In genomic region chr17:46829856-46830535, GRCm38 (mm10) we compare ENCODE assay signal across 15 mouse cellular contexts. TPM values are rescaled to one million over a fixed set of nuclear protein-coding genes. Genes with fewer than 3 reads are reported as not detected.
DNase-seq lines count a peak whose midpoint lies in the region; ATAC-seq and TF ChIP-seq lines count a peak whose summit lies in the region.
"Had no signal": no experiment of that assay in that cellular context is flagged by ENCODE, and none has a peak within 500 bp of the region (broad histone marks: within the 10 kb centered on the region; RNA-seq: fewer than 3 reads in every experiment).

No protein-coding gene starts in this region.

- peaks cover 15 to 39% of the 10 kb centered on the region in 2 experiments for H3K36me3 ChIP-seq in CH12.LX (replicated peaks in 1 of 2; ENCODE audit: control insufficient read depth in 1 of 2, insufficient read depth in 1 of 2, low read length in 1 of 2)

- peak; percentile 52 to 65 for DNase-seq in kidney, postnatal 36 days
- DNase-seq in kidney, adult 18-20 months: no peak
- peak; percentile 76 for DNase-seq in CH12.LX (ENCODE audit: extremely low read depth)
- DNase-seq in adrenal gland, postnatal 14 days: no peak
- DNase-seq: heart, adult 11 months; lung, adult 18-20 months had no signal

- H3K27ac ChIP-seq in CH12.LX (ENCODE audit: insufficient read depth, low read depth): peak overlapping the region; percentile 67
- H3K27ac ChIP-seq: hindbrain, embryonic 10.5 days; kidney, embryonic 15.5 days; left cerebral cortex, adult 2 months; midbrain, embryonic 10.5 days had no signal

- no peaks in the 10 kb centered on the region for H3K79me2 ChIP-seq in CH12.LX (replicated peaks; ENCODE audit: control insufficient read depth, extremely low read depth, insufficient read depth, poor library complexity, severe bottlenecking)

- peaks cover under 1% of the 10 kb centered on the region for H3K9me3 ChIP-seq in CH12.LX (replicated peaks; ENCODE audit: low read length)
- H3K9me3 ChIP-seq: G1E; hindbrain, embryonic 10.5 days; kidney, embryonic 15.5 days; midbrain, embryonic 10.5 days had no signal

- no peaks in the 10 kb centered on the region for H3K27me3 ChIP-seq in CH12.LX (replicated peaks)
- H3K27me3 ChIP-seq: kidney, embryonic 15.5 days had no signal

- in situ Hi-C loops in CH12.LX (cut with MboI; ENCODE audit: low pct_ligation_motif_present, low pct_unique_long_range_greater_than_20kb, low sequenced_read_pairs): no loop called here

- peak overlapping the region; percentile 73 for H3K4me2 ChIP-seq in CH12.LX (ENCODE audit: insufficient read depth, low read depth, poor library complexity, severe bottlenecking)
- H3K4me2 ChIP-seq: kidney, embryonic 15.5 days had no signal

- ATAC-seq in common myeloid progenitor, adult 5-6 weeks (replicated peaks; ENCODE audit: low read depth, poor library complexity, severe bottlenecking): peak; percentile 52
- peak; percentile 65 for ATAC-seq in neutrophil, adult 5-6 weeks (ENCODE audit: extremely low read depth, insufficient number of reproducible peaks, low FRiP score, poor library complexity, severe bottlenecking)
- ATAC-seq in inflammation-experienced regulatory T-cells, adult 6 months: no peak
- ATAC-seq: forebrain, embryonic 16.5 days had no signal

- no peak for TF ChIP-seq CTCF in CH12.LX (conservative IDR thresholded peaks at IDR 0.05 in 1 of 2, IDR thresholded peaks at IDR 0.05 in 1 of 2; ENCODE audit: low read depth in 2 of 2, low read length in 2 of 2)

- peaks cover 10 to 38% of the 10 kb centered on the region in 2 experiments for H3K4me1 ChIP-seq in CH12.LX (ENCODE audit: control insufficient read depth in 1 of 2, insufficient read depth in 2 of 2)
- H3K4me1 ChIP-seq: hindbrain, embryonic 10.5 days had no signal

- no peak overlapping the region for H3K9ac ChIP-seq in CH12.LX (ENCODE audit: insufficient read depth, low read depth)
- H3K9ac ChIP-seq: kidney, embryonic 15.5 days had no signal

- no peak for TF ChIP-seq POLR2A in CH12.LX (IDR thresholded peaks at IDR 0.05; ENCODE audit: low read depth, low read length)

- dilution Hi-C loops in CH12.LX (cut with MboI; ENCODE audit: extremely low pct_ligation_motif_present, extremely low pct_unique_long_range_greater_than_20kb, low sequenced_read_pairs): no loop called here

- TF ChIP-seq RAD21 in CH12.LX (IDR thresholded peaks at IDR 0.05; ENCODE audit: low read depth, low read length): no peak; the same call in 1 of the 2 replicates

- TF ChIP-seq EP300 in CH12.LX (IDR thresholded peaks at IDR 0.05; ENCODE audit: low read length): peak; percentile 93

- H3K4me3 ChIP-seq in CH12.LX (replicated peaks in 1 of 3; ENCODE audit: low read depth in 2 of 3, low read length in 2 of 3, poor library complexity in 1 of 3): no peak overlapping the region
- H3K4me3 ChIP-seq: hindbrain, embryonic 10.5 days; kidney, embryonic 15.5 days; left cerebral cortex, adult 2 months; midbrain, embryonic 10.5 days had no signal

TF ChIP-seq in CH12.LX, 34 proteins besides CTCF, POLR2A, EP300 and RAD21:
- no peak for TF ChIP-seq PAX5 (IDR thresholded peaks at IDR 0.05; ENCODE audit: low read length)
- TF ChIP-seq MAX (IDR thresholded peaks at IDR 0.05; ENCODE audit: low read length): no peak
- TF ChIP-seq UBTF (IDR thresholded peaks at IDR 0.05; ENCODE audit: low read depth, low read length): no peak
- TF ChIP-seq ZNF384 (IDR thresholded peaks at IDR 0.05; ENCODE audit: low read depth, low read length): peak; percentile 20; the same call in 1 of the 2 replicates
- TF ChIP-seq TBP (conservative IDR thresholded peaks at IDR 0.05; ENCODE audit: low read depth, low read length): 0 out of 2 replicates have a peak, but pooled peaks have one; percentile 66
- TF ChIP-seq KAT2A (IDR thresholded peaks at IDR 0.05; ENCODE audit: insufficient replicate concordance, low read length): no peak
- peak; percentile 90 for TF ChIP-seq MEF2A (IDR thresholded peaks at IDR 0.05; ENCODE audit: borderline replicate concordance, low read depth, low read length)
- no peak for TF ChIP-seq TCF12 (IDR thresholded peaks at IDR 0.05; ENCODE audit: low read depth, low read length)
- no peak for TF ChIP-seq USF2 (conservative IDR thresholded peaks at IDR 0.05; ENCODE audit: low read depth, low read length)
- peak; percentile 95 for TF ChIP-seq IRF4 (IDR thresholded peaks at IDR 0.05; ENCODE audit: low read depth, low read length)
- TF ChIP-seq RCOR1 (conservative IDR thresholded peaks at IDR 0.05; ENCODE audit: low read depth, low read length): peak; percentile 46; the same call in 1 of the 2 replicates
- no peak for TF ChIP-seq ZC3H11A (IDR thresholded peaks at IDR 0.05; ENCODE audit: low read depth, low read length)
- no peak for TF ChIP-seq SMC3 (IDR thresholded peaks at IDR 0.05; ENCODE audit: low read depth, low read length)
- peak; percentile 40; the same call in 1 of the 2 replicates for TF ChIP-seq CHD2 (IDR thresholded peaks at IDR 0.05; ENCODE audit: low read length)
- no peak for TF ChIP-seq BHLHE40 (IDR thresholded peaks at IDR 0.05; ENCODE audit: low read depth, low read length)
- no peak for TF ChIP-seq JUND (conservative IDR thresholded peaks at IDR 0.05; ENCODE audit: low read depth, low read length)
- no peak for TF ChIP-seq ELF1 (IDR thresholded peaks at IDR 0.05; ENCODE audit: low read depth, low read length)
- no peak for TF ChIP-seq NELFE (IDR thresholded peaks at IDR 0.05; ENCODE audit: low read depth, low read length)
- peak; percentile 36; the same call in 1 of the 2 replicates for TF ChIP-seq ETS1 (conservative IDR thresholded peaks at IDR 0.05; ENCODE audit: low read depth, low read length)
- TF ChIP-seq SIN3A (IDR thresholded peaks at IDR 0.05; ENCODE audit: low read length): no peak; the same call in 1 of the 2 replicates
- peak; percentile 38; the same call in 1 of the 2 replicates for TF ChIP-seq MYC (IDR thresholded peaks at IDR 0.05; ENCODE audit: low read depth, low read length)
- TF ChIP-seq MAFK (IDR thresholded peaks at IDR 0.05; ENCODE audit: insufficient replicate concordance, low read length): no peak
- TF ChIP-seq NRF1 (IDR thresholded peaks at IDR 0.05; ENCODE audit: low read depth, low read length): no peak
- TF ChIP-seq GABPA (IDR thresholded peaks at IDR 0.05; ENCODE audit: insufficient replicate concordance, low read depth, low read length): no peak
- no peak for TF ChIP-seq JUN (IDR thresholded peaks at IDR 0.05; ENCODE audit: insufficient read depth, low read depth, low read length)
- TF ChIP-seq ZKSCAN1 (IDR thresholded peaks at IDR 0.05; ENCODE audit: borderline replicate concordance, low read depth, low read length): no peak
- no peak for TF ChIP-seq POLR2AphosphoS2 (IDR thresholded peaks at IDR 0.05; ENCODE audit: low read depth, low read length)

RNA-seq across cellular contexts. Expression of gene Bicral, which starts 28.3 kb away (rescaled TPM):
- total RNA-seq in CH12.LX (2012; rRNA removed): 7.1 and 7.4 TPM in 2 replicates
- total RNA-seq in CH12.LX (2014; rRNA removed): 2.4 and 3.0 TPM in 2 replicates
- polyA plus RNA-seq in CH12.LX (2012; ENCODE audit: insufficient read length, low read depth): 5.0 and 5.9 TPM in 2 replicates
- 43.2 and 55.4 TPM in 2 replicates for total RNA-seq in common myeloid progenitor, adult 5-6 weeks (2017)
- total RNA-seq in neutrophil, adult 5-6 weeks (2017): 41.3 and 43.6 TPM in 2 replicates
- total RNA-seq in adrenal gland, postnatal 14 days (2021): 19.4 and 20.1 TPM in 2 replicates
- 1 to 10 TPM; 7.6 to 9.2 (median 9.1) TPM for polyA plus RNA-seq in inflammation-experienced regulatory T-cells, adult 6 months (2017; shearing (Covaris generic))

RNA-seq across cellular contexts. Expression of gene Rpl7l1, which starts 47.5 kb away (rescaled TPM):
- total RNA-seq in CH12.LX (2012; rRNA removed) (160 and 202 TPM in 2 replicates), CH12.LX (2014; rRNA removed) (261 and 301 TPM in 2 replicates)
- polyA plus RNA-seq in CH12.LX (2012; ENCODE audit: insufficient read length, low read depth): 296 and 383 TPM in 2 replicates
- 129 and 146 TPM in 2 replicates for total RNA-seq in common myeloid progenitor, adult 5-6 weeks (2017)
- 61.3 and 62.4 TPM in 2 replicates for total RNA-seq in neutrophil, adult 5-6 weeks (2017)
- total RNA-seq in adrenal gland, postnatal 14 days (2021): 92.0 and 97.4 TPM in 2 replicates
- polyA plus RNA-seq in inflammation-experienced regulatory T-cells, adult 6 months (2017; shearing (Covaris generic)): 100 to 1,000 TPM; 120 to 149 (median 139) TPM

RNA-seq across cellular contexts. Expression of gene 2310039H08Rik, which starts 57.6 kb away (rescaled TPM):
- total RNA-seq in CH12.LX (2012; rRNA removed) (47.0 and 65.8 TPM in 2 replicates), CH12.LX (2014; rRNA removed) (52.5 and 79.3 TPM in 2 replicates)
- 28.1 and 33.3 TPM in 2 replicates for polyA plus RNA-seq in CH12.LX (2012; ENCODE audit: insufficient read length, low read depth)
- total RNA-seq in common myeloid progenitor, adult 5-6 weeks (2017): 15.3 and 16.2 TPM in 2 replicates
- 4.8 and 5.6 TPM in 2 replicates for total RNA-seq in neutrophil, adult 5-6 weeks (2017)
- total RNA-seq in adrenal gland, postnatal 14 days (2021): 62.9 and 66.5 TPM in 2 replicates
- polyA plus RNA-seq in inflammation-experienced regulatory T-cells, adult 6 months (2017; shearing (Covaris generic)): 10 to 100 TPM; 16.4 to 17.9 (median 17.3) TPM

Comparison
In these comparisons a context has a peak if more than half of its experiments do, and no peak if none do; other contexts are left out.
1. DNase-seq: peak in kidney, postnatal 36 days (2 of 2) and CH12.LX (single experiment); none in kidney, adult 18-20 months (single experiment) and adrenal gland, postnatal 14 days (single experiment).